Mouse (Mus musculus) stomach, embryonic 14.5 days (tissue): Measurements from ENCODE around the gene Wdr66. TPM values are rescaled to one million over a fixed set of nuclear protein-coding genes. Genes with fewer than 3 reads are reported as not detected.

Source experiments
- ATAC-seq: fragments of 200-750 bp; cut with Nextera tagmentation; 2 replicates; pipeline ENCODE4 v1.8.0; 2017; ENCODE audit warnings: low read depth, moderate TSS enrichment; ENCODE audit not compliant: insufficient number of reproducible peaks, insufficient read depth, low FRiP score
- H3K27ac ChIP-seq: fragments of 300-500 bp; sonication (generic); 2 replicates; pipeline ENCODE4 v1.5.1; 2014; ENCODE audit warnings: mild to moderate bottlenecking, low read length, moderate library complexity, mixed read lengths
- H3K27me3 ChIP-seq: fragments of 300-500 bp; sonication (generic); 2 replicates; pipeline ENCODE4 v1.6.1; 2014; ENCODE audit warnings: low read length, control low read depth, mixed read lengths; ENCODE audit not compliant: control insufficient read depth, insufficient read depth
- H3K36me3 ChIP-seq: fragments of 300-500 bp; sonication (generic); 2 replicates; pipeline ENCODE4 v1.6.1; 2014; ENCODE audit warnings: mild to moderate bottlenecking, control low read depth, low read length, moderate library complexity, mixed read lengths; ENCODE audit not compliant: control insufficient read depth, insufficient read depth
- H3K4me1 ChIP-seq: fragments of 300-500 bp; sonication (generic); 2 replicates; pipeline ENCODE4 v1.6.1; 2014; ENCODE audit warnings: low read length, control low read depth, mixed read lengths; ENCODE audit not compliant: control insufficient read depth, insufficient read depth
- H3K4me2 ChIP-seq: fragments of 300-500 bp; sonication (generic); replicated peaks from 2 replicates; pipeline ENCODE4 v1.6.1; 2014; ENCODE audit warnings: low read depth, low read length, control low read depth
- H3K4me3 ChIP-seq: fragments of 300-500 bp; sonication (generic); 2 replicates; pipeline ENCODE4 v1.5.1; 2014; ENCODE audit warnings: low read depth, low read length, control low read depth
- H3K9ac ChIP-seq: fragments of 300-500 bp; sonication (generic); replicated peaks from 2 replicates; pipeline ENCODE4 v1.6.1; 2014; ENCODE audit warnings: low read depth, mild to moderate bottlenecking, control low read depth, low read length, moderate library complexity, mixed read lengths
- H3K9me3 ChIP-seq: fragments of 300-500 bp; sonication (generic); 2 replicates; pipeline ENCODE4 v1.6.1; 2016; ENCODE audit warnings: low read depth, low read length, control low read depth; ENCODE audit not compliant: control insufficient read depth
- WGBS: fragments of 180-500 bp; shearing (Covaris S2); extraction: QIAGEN DNeasy Blood & Tissue Kit; methylation state at CpG from one replicate; pipeline ENCODE4 v1.1.7; 2014; 5-methylcytosine and 5-hydroxymethylcytosine counted together
- polyA plus RNA-seq: library from polyadenylated mRNA; unstranded; fragments of >200 nt; fragmentation: Nextera tagmentation; extraction: Ambion mirVana; gene quantifications from 2 replicates; pipeline ENCODE4 v1.2.1, GENCODE M21; 2014

The Wdr66 gene
- polyA plus RNA-seq, 1 experiment from 2014 or later = 1.3 TPM

DNA sequence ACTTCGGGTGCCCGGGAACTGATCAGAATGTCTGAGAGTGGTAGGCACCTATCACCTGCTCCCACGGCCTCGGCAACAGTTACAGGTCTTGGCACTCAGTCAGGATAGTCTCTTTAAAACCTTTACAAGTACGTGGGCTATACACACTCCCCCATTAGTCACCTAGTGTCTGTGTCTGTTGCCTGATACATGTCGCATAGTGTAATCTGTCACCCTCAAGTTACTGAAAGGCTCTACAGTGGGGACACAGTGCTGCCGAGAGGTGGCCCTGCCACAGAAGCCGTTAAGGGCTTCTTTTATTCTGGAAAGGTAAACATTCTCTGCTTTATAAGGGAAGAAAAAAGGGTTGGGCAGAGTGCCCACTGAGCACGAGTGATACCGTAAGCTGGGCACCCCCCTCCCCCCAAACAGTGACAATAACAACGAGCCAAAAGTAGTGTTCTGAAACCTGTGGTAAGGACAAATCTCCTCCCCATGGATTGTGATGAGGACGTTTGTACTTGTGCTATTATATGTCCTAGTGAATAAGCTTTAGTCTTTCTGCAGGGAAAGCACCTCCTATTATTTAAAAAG is 61.2 kb downstream of the Wdr66 start:
- WGBS = 41% methylated on average over 12 of the region's 12 CpGs
- no peak overlapping the region for H3K4me3 ChIP-seq
- no peak for ATAC-seq
- no peak overlapping the region for H3K4me2 ChIP-seq
- no peaks in the 10 kb centered on the region for H3K27me3 ChIP-seq
- H3K9ac ChIP-seq = no peak overlapping the region
- no peaks in the 10 kb centered on the region for H3K36me3 ChIP-seq
- no peak overlapping the region for H3K27ac ChIP-seq
- H3K4me1 ChIP-seq = peaks cover 9% of the 10 kb centered on the region; the same call in 1 of the 2 replicates
- no peaks in the 10 kb centered on the region for H3K9me3 ChIP-seq

DNA sequence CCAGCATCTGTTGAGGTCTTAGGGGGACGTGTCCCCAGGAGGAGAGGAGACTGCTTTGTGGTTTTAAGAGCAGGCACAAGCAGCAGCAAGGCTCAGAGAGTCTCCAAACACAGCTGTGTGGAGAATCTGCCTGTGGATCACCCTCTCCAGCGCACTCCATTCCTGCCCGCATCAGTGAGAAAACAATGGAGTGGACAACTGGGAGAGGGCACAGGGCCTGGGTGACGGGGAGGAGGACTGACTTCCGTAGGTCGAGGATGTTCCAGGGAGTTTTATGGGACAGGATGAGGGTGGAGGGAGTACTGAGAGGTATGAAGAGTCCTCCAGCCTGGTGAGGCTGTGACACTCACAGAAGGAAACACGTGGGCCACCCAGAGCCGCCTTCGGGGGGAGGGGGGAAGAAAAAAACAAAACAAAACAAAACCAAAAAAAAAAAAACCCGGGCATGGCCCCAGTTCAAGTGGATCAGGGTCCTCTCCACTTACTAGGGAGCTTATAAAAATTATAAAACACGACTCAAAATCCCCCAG is 62.0 kb downstream of the Wdr66 start:
- H3K4me3 ChIP-seq = no peak overlapping the region
- no peaks in the 10 kb centered on the region for H3K27me3 ChIP-seq
- 57% methylated on average over 11 of the region's 11 CpGs for WGBS
- peaks cover 9% of the 10 kb centered on the region; the same call in 1 of the 2 replicates for H3K4me1 ChIP-seq
- H3K9ac ChIP-seq = no peak overlapping the region
- no peaks in the 10 kb centered on the region for H3K36me3 ChIP-seq
- ATAC-seq = no peak
- no peak overlapping the region for H3K27ac ChIP-seq
- H3K9me3 ChIP-seq = no peaks in the 10 kb centered on the region
- no peak overlapping the region for H3K4me2 ChIP-seq

DNA sequence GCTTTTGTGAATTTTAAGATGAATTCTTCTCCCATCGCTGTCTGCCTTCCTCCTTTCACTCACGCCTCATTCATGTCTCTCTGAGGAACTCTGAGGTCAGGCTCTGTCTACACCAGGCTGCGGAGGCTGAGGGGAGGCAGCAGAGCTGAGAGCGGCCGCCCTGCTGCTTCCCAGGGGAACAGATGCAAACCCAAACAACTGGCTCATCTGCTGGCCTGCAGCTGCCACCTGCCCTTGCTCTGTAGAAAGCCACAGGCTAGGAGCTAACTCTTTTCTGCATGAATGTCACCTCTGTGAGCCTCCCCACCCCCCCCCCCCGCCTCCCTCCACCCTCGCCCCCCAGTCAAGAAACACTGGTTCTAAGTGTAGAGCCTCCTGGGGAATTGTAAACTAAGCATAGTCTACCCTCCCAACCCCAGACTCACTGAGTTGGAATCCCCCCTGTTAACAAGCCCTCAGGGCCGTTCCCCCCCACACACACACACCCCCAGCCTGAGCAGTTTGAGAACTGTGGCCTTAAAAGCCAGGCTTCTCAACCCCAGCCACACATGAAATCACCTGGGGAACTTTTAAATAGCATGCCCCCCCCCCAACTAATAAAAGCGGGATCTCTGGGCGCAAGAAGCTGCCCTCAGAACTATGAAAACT is 63.4 kb downstream of the Wdr66 start:
- Histone ChIP-seq H3K27me3 (no peaks in the 10 kb centered on the region), H3K27ac (no peak overlapping the region), H3K9me3 (no peaks in the 10 kb centered on the region), H3K4me1 (no peaks in the 10 kb centered on the region), H3K4me2 (no peak overlapping the region), H3K4me3 (no peak overlapping the region), H3K9ac (no peak overlapping the region), H3K36me3 (no peaks in the 10 kb centered on the region)
- WGBS = 41% methylated on average over 10 of the region's 10 CpGs
- ATAC-seq = no peak

DNA sequence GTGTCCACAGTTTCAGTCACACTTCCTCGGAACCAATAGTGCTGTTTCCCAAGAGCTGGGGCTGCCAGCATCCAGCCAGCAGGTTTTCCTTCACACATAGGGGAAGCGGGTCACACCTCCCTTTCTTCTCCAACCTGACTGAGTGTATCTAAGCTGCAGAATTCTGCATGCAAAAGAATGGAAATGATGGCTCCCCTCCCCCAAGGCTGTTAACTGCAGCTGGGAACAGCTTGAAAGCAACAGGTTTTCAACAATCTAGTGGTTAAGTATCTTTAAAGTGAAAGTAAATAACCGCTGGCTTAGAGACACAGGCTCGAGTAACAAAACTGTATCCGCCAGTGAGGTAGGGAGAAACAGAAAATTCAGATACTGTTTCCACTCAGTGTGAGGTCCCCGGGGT is 66.1 kb downstream of the Wdr66 start:
- ATAC-seq = no peak
- no peaks in the 10 kb centered on the region for H3K9me3 ChIP-seq
- 9% methylated on average over 6 of the region's 6 CpGs for WGBS
- H3K27me3 ChIP-seq = no peaks in the 10 kb centered on the region
- peak overlapping the region; percentile 19; the same call in 1 of the 2 replicates for H3K4me3 ChIP-seq
- no peaks in the 10 kb centered on the region for H3K4me1 ChIP-seq
- no peaks in the 10 kb centered on the region for H3K36me3 ChIP-seq
- no peak overlapping the region for H3K27ac ChIP-seq
- peak overlapping the region; percentile 32 for H3K4me2 ChIP-seq
- no peak overlapping the region for H3K9ac ChIP-seq

DNA sequence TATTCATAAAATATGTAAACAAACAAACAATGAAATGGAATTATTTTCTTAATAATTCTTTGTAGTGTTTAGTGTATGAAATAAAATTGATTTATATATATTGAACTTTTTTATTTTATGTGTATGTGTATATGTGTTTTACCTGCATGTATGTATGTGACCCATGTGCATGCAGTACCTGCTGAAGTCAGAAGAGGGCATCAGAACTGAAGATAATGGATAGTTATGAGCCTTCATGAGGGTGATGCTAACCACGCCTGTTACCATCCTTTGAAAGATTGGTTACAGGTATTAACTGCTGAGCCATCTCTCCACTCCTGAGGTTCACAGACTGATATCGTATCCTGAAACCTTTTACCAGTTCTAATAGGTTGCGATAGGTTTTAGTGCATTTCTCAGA is 68.2 kb downstream of the Wdr66 start:
- no peaks in the 10 kb centered on the region for H3K27me3 ChIP-seq
- ATAC-seq = no peak
- WGBS = over 99% methylated on average over 3 of the region's 3 CpGs

DNA sequence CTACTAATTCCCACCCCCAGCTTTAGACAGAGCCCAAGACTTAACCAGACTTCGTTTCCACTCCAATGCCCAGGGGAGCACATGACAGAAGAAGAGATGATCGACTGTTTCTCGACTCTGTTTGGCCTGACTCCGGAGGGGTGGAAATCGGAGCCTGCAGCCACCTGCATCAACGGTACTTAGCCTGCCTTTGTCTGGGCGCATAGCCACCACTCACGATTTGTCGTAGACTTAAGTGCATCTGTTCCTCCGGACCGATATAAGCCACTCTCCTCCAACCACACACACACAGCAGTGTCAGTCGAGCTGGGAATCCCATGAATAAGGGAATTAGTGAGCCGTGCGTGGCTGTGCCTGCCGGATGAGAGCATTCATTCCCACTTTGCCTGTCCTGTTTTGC is 72.3 kb downstream of the Wdr66 start:
- H3K27me3 ChIP-seq = no peaks in the 10 kb centered on the region
- no peak overlapping the region for H3K27ac ChIP-seq
- H3K4me1 ChIP-seq = 0 out of 2 replicates have a peak, but pooled peaks cover 4% of the 10 kb centered on the region
- H3K9me3 ChIP-seq = no peaks in the 10 kb centered on the region
- no peak overlapping the region for H3K9ac ChIP-seq
- no peak for ATAC-seq
- no peaks in the 10 kb centered on the region for H3K36me3 ChIP-seq
- WGBS = 39% methylated on average over 15 of the region's 15 CpGs
- H3K4me2 ChIP-seq = no peak overlapping the region
- H3K4me3 ChIP-seq = no peak overlapping the region

More for the DNA sequence above, 68.2 kb downstream of the Wdr66 start:
- H3K4me3 ChIP-seq = no peak overlapping the region
- no peak overlapping the region for H3K4me2 ChIP-seq
- H3K4me1 ChIP-seq = no peaks in the 10 kb centered on the region
- H3K27ac ChIP-seq = no peak overlapping the region
- H3K36me3 ChIP-seq = no peaks in the 10 kb centered on the region
- H3K9ac ChIP-seq = no peak overlapping the region
- no peaks in the 10 kb centered on the region for H3K9me3 ChIP-seq

DNA sequence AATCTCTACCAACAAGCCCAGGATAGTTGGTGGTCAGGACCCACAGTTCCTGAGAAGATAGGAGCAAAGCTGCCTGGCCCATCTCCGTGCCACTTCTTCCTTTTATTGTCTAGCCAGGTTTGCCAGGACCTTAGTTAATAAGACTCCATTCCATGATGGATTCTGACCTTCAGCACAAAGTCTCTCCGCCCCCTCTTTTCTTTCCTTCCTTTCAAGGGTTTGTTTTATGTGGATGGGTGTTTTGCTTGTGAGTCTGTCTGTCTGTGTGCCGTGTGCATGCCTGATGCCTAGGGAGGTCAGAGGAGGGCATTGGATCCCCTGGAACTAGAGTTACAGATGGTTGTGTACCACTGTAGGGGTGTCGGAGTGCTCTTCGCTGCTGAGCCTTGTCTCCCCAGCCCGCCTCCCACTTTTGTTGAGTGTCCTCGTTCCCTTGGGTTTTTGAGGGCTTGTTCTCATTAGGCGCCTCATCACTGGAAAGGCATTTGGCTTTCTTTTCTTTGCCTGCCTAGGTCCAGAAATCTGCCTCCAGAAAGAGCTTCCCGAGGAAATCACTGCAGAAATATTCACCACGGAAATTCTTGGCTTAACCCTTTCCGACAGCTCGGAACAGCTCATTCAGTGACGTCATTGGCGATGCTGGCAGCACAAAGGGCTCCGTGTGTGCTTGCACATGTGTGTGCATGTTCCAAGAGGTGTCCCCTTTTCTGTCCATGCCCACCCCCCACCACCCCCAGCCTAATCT is 74.3 kb downstream of the Wdr66 start:
- Histone ChIP-seq H3K4me2 (no peak overlapping the region), H3K9ac (no peak overlapping the region), H3K27me3 (no peaks in the 10 kb centered on the region), H3K36me3 (no peaks in the 10 kb centered on the region), H3K9me3 (no peaks in the 10 kb centered on the region), H3K27ac (no peak overlapping the region), H3K4me1 (0 out of 2 replicates have a peak, but pooled peaks cover 4% of the 10 kb centered on the region), H3K4me3 (no peak overlapping the region)
- 63% methylated on average over 15 of the region's 15 CpGs for WGBS
- ATAC-seq = no peak

DNA sequence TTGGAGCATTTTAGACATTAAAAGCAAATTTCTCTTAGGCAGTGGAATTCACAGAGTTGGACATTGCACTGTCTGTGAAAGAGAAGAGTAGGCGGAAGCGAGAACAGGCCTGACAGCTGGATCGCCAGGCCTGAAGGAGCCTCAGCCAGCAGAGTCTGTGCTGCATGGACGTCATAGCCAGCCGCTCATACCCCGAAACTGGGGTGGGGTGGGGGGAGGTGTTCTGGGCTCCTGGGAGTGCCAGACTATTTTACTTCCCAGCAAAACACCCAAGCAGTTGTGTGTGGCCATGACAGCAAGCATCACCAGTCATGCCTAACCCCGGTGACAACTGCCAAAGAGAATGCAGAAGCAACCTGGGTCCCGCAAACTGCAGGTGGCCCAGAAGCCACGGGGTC is 74.8 kb downstream of the Wdr66 start:
- Histone ChIP-seq H3K36me3 (no peaks in the 10 kb centered on the region), H3K4me2 (no peak overlapping the region), H3K9me3 (no peaks in the 10 kb centered on the region), H3K4me1 (0 out of 2 replicates have a peak, but pooled peaks cover 4% of the 10 kb centered on the region), H3K4me3 (no peak overlapping the region), H3K9ac (no peak overlapping the region), H3K27me3 (no peaks in the 10 kb centered on the region), H3K27ac (no peak overlapping the region)
- 77% methylated on average over 9 of the region's 9 CpGs for whole genome bisulfite sequencing
- no peak for ATAC-seq
